Mouse (Mus musculus) heart, embryonic 11.5 days (tissue): ENCODE measurements around the gene Olfr1009. TPM values are rescaled to one million over a fixed set of nuclear protein-coding genes. Genes with fewer than 3 reads are reported as not detected.

Experiments used
- ATAC-seq: fragments of 200-750 bp; cut with Nextera tagmentation; replicated peaks from 2 replicates; pipeline ENCODE4 v1.8.0; 2017; ENCODE audit warnings: moderate library complexity; ENCODE audit not compliant: insufficient number of reproducible peaks, low FRiP score, low TSS enrichment
- H3K27ac ChIP-seq: fragments of 300-500 bp; sonication (generic); 2 replicates; pipeline ENCODE4 v1.5.1; 2014; ENCODE audit warnings: mild to moderate bottlenecking, low read depth, low read length
- H3K27me3 ChIP-seq: fragments of 300-500 bp; sonication (generic); 2 replicates; pipeline ENCODE4 v1.6.1; 2014; ENCODE audit warnings: mild to moderate bottlenecking, low read length, mixed read lengths; ENCODE audit not compliant: control insufficient read depth, insufficient read depth
- H3K36me3 ChIP-seq: fragments of 300-500 bp; sonication (generic); 2 replicates; pipeline ENCODE4 v1.6.1; 2014; ENCODE audit warnings: mild to moderate bottlenecking, low read length, moderate library complexity, mixed read lengths; ENCODE audit not compliant: control insufficient read depth, insufficient read depth
- H3K4me1 ChIP-seq: fragments of 300-500 bp; sonication (generic); 2 replicates; pipeline ENCODE4 v1.6.1; 2014; ENCODE audit warnings: low read length; ENCODE audit not compliant: control insufficient read depth, insufficient read depth
- H3K4me2 ChIP-seq: fragments of 300-500 bp; sonication (generic); 2 replicates; pipeline ENCODE4 v1.6.1; 2014; ENCODE audit warnings: mild to moderate bottlenecking, moderate library complexity
- H3K4me3 ChIP-seq: fragments of 300-500 bp; sonication (generic); 2 replicates; pipeline ENCODE4 v1.5.1; 2014; ENCODE audit warnings: low read depth, low read length
- H3K9ac ChIP-seq: fragments of 300-500 bp; sonication (generic); 2 replicates; pipeline ENCODE4 v1.6.1; 2014; ENCODE audit warnings: mild to moderate bottlenecking, low read depth, low read length, moderate library complexity
- H3K9me3 ChIP-seq: fragments of 300-500 bp; sonication (generic); replicated peaks from 2 replicates; pipeline ENCODE4 v1.6.1; 2016; ENCODE audit warnings: low read length; ENCODE audit not compliant: control insufficient read depth
- polyA plus RNA-seq: library from polyadenylated mRNA; unstranded; fragments of >200 nt; fragmentation: Nextera tagmentation; extraction: Ambion mirVana; gene quantifications from 2 replicates; pipeline ENCODE4 v1.2.1, GENCODE M21; 2014

Olfr1009 gene
- polyA plus RNA-seq, 1 experiment from 2014 or later: not detected

- no peak within 1 kb of the TSS for H3K4me2 ChIP-seq
- H3K9ac ChIP-seq: no peak within 1 kb of the TSS
- no peaks in the 10 kb centered on the region for H3K36me3 ChIP-seq
- no peak for ATAC-seq
- H3K4me1 ChIP-seq: no peaks in the 10 kb centered on the region
- H3K27ac ChIP-seq: no peak within 1 kb of the TSS
- no peaks in the 10 kb centered on the region for H3K27me3 ChIP-seq
- H3K9me3 ChIP-seq: no peaks in the 10 kb centered on the region
- no peak within 1 kb of the TSS for H3K4me3 ChIP-seq
Measured at GRCm38 (mm10) chr2:85772413-85772812, 57.2 kb downstream of the Olfr1009 start, which contains the start of gene Olfr1014. Olfr1014 (plus strand) TSS chr2:85772713.

Other genes with a start within 250 kb of the Olfr1009 start
- gene 4833423E24Rik, start 196.4 kb upstream of the Olfr1009 start, polyA plus RNA-seq: not detected in 2 replicates
- not detected in 2 replicates for gene Olfr996, start 136.2 kb upstream of the Olfr1009 start, polyA plus RNA-seq
- gene Olfr998, start 126.5 kb upstream of the Olfr1009 start, polyA plus RNA-seq: not detected in 2 replicates
- gene Olfr1000, start 103.5 kb upstream of the Olfr1009 start, polyA plus RNA-seq: not detected in 2 replicates
- gene Olfr1002, start 64.7 kb upstream of the Olfr1009 start, polyA plus RNA-seq: not detected in 2 replicates
- not detected in 2 replicates for gene Olfr154, start 51.0 kb upstream of the Olfr1009 start, polyA plus RNA-seq
- gene Olfr1006, start 36.7 kb upstream of the Olfr1009 start, polyA plus RNA-seq: not detected in 2 replicates
- gene Olfr1008, start 26.0 kb upstream of the Olfr1009 start, polyA plus RNA-seq: not detected in 2 replicates
- gene Olfr1012, start 47.3 kb downstream of the Olfr1009 start, polyA plus RNA-seq: not detected in 2 replicates
- not detected in 2 replicates for gene Olfr1013, start 51.7 kb downstream of the Olfr1009 start, polyA plus RNA-seq
- gene Olfr1014, start 57.3 kb downstream of the Olfr1009 start, polyA plus RNA-seq: not detected in 2 replicates
- not detected in 2 replicates for gene Olfr1015, start 66.6 kb downstream of the Olfr1009 start, polyA plus RNA-seq
- not detected in 2 replicates for gene Olfr1016, start 87.1 kb downstream of the Olfr1009 start, polyA plus RNA-seq
- not detected in 2 replicates for gene Olfr1018, start 103.1 kb downstream of the Olfr1009 start, polyA plus RNA-seq
- gene Olfr1019, start 130.1 kb downstream of the Olfr1009 start, polyA plus RNA-seq: not detected in 2 replicates
- gene Olfr1020, start 131.6 kb downstream of the Olfr1009 start, polyA plus RNA-seq: not detected in 2 replicates
- gene Olfr1022, start 153.2 kb downstream of the Olfr1009 start, polyA plus RNA-seq: not detected in 2 replicates
- not detected in 2 replicates for gene Olfr1023, start 170.2 kb downstream of the Olfr1009 start, polyA plus RNA-seq
- not detected in 2 replicates for gene Olfr1024, start 189.6 kb downstream of the Olfr1009 start, polyA plus RNA-seq
- not detected in 2 replicates for gene Olfr1025-ps1, start 199.8 kb downstream of the Olfr1009 start, polyA plus RNA-seq
- gene Olfr1026, start 206.1 kb downstream of the Olfr1009 start, polyA plus RNA-seq: not detected in 2 replicates
- gene Olfr1028, start 235.0 kb downstream of the Olfr1009 start, polyA plus RNA-seq: not detected in 2 replicates